ENCODE assay signal across 16 mouse cellular contexts in the genomic region with DNA sequence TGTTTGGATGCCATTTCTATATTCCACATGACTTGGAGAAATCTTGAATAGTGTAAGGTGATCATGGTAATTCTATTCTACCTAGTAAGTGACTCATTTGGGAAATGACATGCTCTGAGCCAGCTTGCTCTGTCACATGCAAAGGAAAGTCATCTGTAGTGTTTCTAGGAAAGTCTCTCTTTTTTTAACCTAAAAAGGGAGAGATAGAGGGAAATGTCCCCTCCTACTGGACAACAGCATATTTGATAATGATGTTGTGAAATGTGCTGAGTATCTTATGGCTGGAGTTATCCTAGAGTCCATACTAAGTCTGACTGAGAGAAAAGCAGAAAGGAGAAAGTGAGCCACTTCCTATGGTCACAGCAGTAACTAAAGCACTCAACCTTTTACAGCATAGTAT. TPM values are rescaled to one million over a fixed set of nuclear protein-coding genes. Genes with fewer than 3 reads are reported as not detected.
A peak's percentile ranks its signal among the peaks of the same experiment; 100 is the strongest.
DNase-seq lines count a peak whose midpoint lies in the region; ATAC-seq and TF ChIP-seq lines count a peak whose summit lies in the region.
"Had no signal": no experiment of that assay in that cellular context is flagged by ENCODE, and none has a peak within 500 bp of the region (broad histone marks: within the 10 kb centered on the region; RNA-seq: fewer than 3 reads in every experiment).

No protein-coding gene starts in this region.

- H3K27ac ChIP-seq in layer of hippocampus, adult 2 months = no peak overlapping the region
- no peak overlapping the region for H3K27ac ChIP-seq in liver, embryonic 14.5 days
- H3K27ac ChIP-seq: embryonic facial prominence, embryonic 15.5 days; forebrain, embryonic 15.5 days; hindbrain, embryonic 10.5 days; liver, embryonic 13.5 days; midbrain, embryonic 12.5 days had no signal

- no peaks in the 10 kb centered on the region for H3K27me3 ChIP-seq in liver, embryonic 14.5 days (ENCODE audit: control insufficient read depth, insufficient read depth, low read length)
- H3K27me3 ChIP-seq: embryonic facial prominence, embryonic 15.5 days; forebrain, embryonic 15.5 days; liver, embryonic 13.5 days; midbrain, embryonic 12.5 days had no signal

- peak; percentile 62 for TF ChIP-seq CTCF in layer of hippocampus, adult 2 months (conservative IDR thresholded peaks at IDR 0.05)
- TF ChIP-seq CTCF in liver, embryonic 14.5 days (IDR thresholded peaks at IDR 0.05; ENCODE audit: low read depth) = peak; percentile 31; the same call in 1 of the 2 replicates

- no peaks in the 10 kb centered on the region for H3K9me3 ChIP-seq in liver, embryonic 14.5 days (ENCODE audit: control insufficient read depth, low read length)
- H3K9me3 ChIP-seq: embryonic facial prominence, embryonic 15.5 days; forebrain, embryonic 15.5 days; hindbrain, embryonic 10.5 days; liver, embryonic 13.5 days; midbrain, embryonic 12.5 days had no signal

- peak; percentile 30 for DNase-seq in CD4-positive, CD25-positive, alpha-beta regulatory T cell, adult 2 months (ENCODE audit: low read depth, low spot score)
- no peak for DNase-seq in layer of hippocampus, adult 2 months (ENCODE audit: low spot score in 2 of 2)
- DNase-seq in layer of hippocampus, adult 11-12 months (ENCODE audit: low spot score) = no peak
- peak; percentile 43 for DNase-seq in MEL-GATA-1-ER (ENCODE audit: extremely low read depth, low read depth)
- peak in 1 of 3 experiments; percentile 53 for DNase-seq in liver, embryonic 14.5 days (ENCODE audit: low read depth in 3 of 3, low spot score in 3 of 3)
- no peak for DNase-seq in right cerebral cortex, postnatal 25 days
- DNase-seq in cerebellum, postnatal 25 days = no peak
- DNase-seq: cerebellum, postnatal 36 days; heart, adult 11 months; kidney, adult 18-20 months; liver, embryonic 13.5 days had no signal

- H3K36me3 ChIP-seq in liver, embryonic 14.5 days (replicated peaks; ENCODE audit: control insufficient read depth, insufficient read depth, low read depth) = no peaks in the 10 kb centered on the region
- H3K36me3 ChIP-seq: embryonic facial prominence, embryonic 15.5 days; forebrain, embryonic 15.5 days; hindbrain, embryonic 10.5 days; liver, embryonic 13.5 days; midbrain, embryonic 12.5 days had no signal

- peaks cover 16 to 18% of the 10 kb centered on the region in 2 experiments for H3K4me1 ChIP-seq in liver, embryonic 14.5 days (replicated peaks; ENCODE audit: control insufficient read depth in 2 of 2, insufficient read depth in 2 of 2, low read length in 1 of 2)

- H3K9ac ChIP-seq in liver, embryonic 14.5 days (replicated peaks) = no peak overlapping the region
- H3K9ac ChIP-seq: embryonic facial prominence, embryonic 15.5 days; forebrain, embryonic 15.5 days; liver, embryonic 13.5 days; midbrain, embryonic 12.5 days had no signal

- H3K4me2 ChIP-seq in liver, embryonic 14.5 days (ENCODE audit: low read depth) = no peak overlapping the region
- H3K4me2 ChIP-seq: embryonic facial prominence, embryonic 15.5 days; forebrain, embryonic 15.5 days; midbrain, embryonic 12.5 days had no signal

- no peak for ATAC-seq in CD4-positive, CD25-positive, alpha-beta regulatory T cell, adult 4 months
- no peak for ATAC-seq in liver, embryonic 14.5 days (ENCODE audit: insufficient read depth)
- ATAC-seq: forebrain, embryonic 15.5 days had no signal

- no peak overlapping the region for H3K4me3 ChIP-seq in layer of hippocampus, adult 2 months
- H3K4me3 ChIP-seq in liver, embryonic 14.5 days (ENCODE audit: insufficient read depth in 1 of 2, low read depth in 2 of 2, low read length in 2 of 2) = no peak overlapping the region
- H3K4me3 ChIP-seq: embryonic facial prominence, embryonic 15.5 days; forebrain, embryonic 15.5 days; hindbrain, embryonic 10.5 days; liver, embryonic 13.5 days; midbrain, embryonic 12.5 days had no signal

- no peak for TF ChIP-seq EP300 in liver, embryonic 14.5 days (IDR thresholded peaks at IDR 0.05; ENCODE audit: low read depth)

RNA-seq across cellular contexts. Expression of gene Ankrd28, which starts 44.8 kb away (rescaled TPM):
- 1 to 10 TPM; 8.4 to 9.3 TPM for polyA plus RNA-seq in CD4-positive, CD25-positive, alpha-beta regulatory T cell, adult 4 months (2017; shearing (Covaris generic))
- total RNA-seq in layer of hippocampus, adult 2 months (2021) = 10 to 100 TPM; 45.6 to 55.5 TPM
- polyA plus RNA-seq in liver, embryonic 14.5 days (2012; rRNA removed) = 3.4 and 4.8 TPM in 2 replicates
- polyA plus RNA-seq in liver, embryonic 14.5 days (2014; fragmentation: Nextera tagmentation; extraction: Ambion mirVana) = 3.1 and 3.8 TPM in 2 replicates

Comparison
In these comparisons a context has a peak if more than half of its experiments do, and no peak if none do; other contexts are left out.
1. DNase-seq: peak in CD4-positive, CD25-positive, alpha-beta regulatory T cell, adult 2 months (single experiment) and MEL-GATA-1-ER (single experiment); none in layer of hippocampus, adult 2 months (0 of 2), layer of hippocampus, adult 11-12 months (single experiment), right cerebral cortex, postnatal 25 days (single experiment) and cerebellum, postnatal 25 days (0 of 2).